Mouse (Mus musculus) neural tube, embryonic 11.5 days (tissue): ENCODE data around the gene Rsph10b. TPM values are rescaled to one million over a fixed set of nuclear protein-coding genes. Genes with fewer than 3 reads are reported as not detected.

ENCODE experiments used
- ATAC-seq: fragments of 200-750 bp; cut with Nextera tagmentation; 2 replicates; pipeline ENCODE4 v1.8.0; 2017; ENCODE audit warnings: moderate number of reproducible peaks, mild to moderate bottlenecking, moderate TSS enrichment, moderate library complexity; ENCODE audit not compliant: insufficient read depth, low FRiP score, low TSS enrichment
- DNase-seq: peaks from one replicate; pipeline ENCODE4 v3.0.0-alpha.2; 2015; ENCODE audit warnings: low spot score
- H3K27ac ChIP-seq: fragments of 300-500 bp; sonication (generic); 2 replicates; pipeline ENCODE4 v1.5.1; 2014; ENCODE audit warnings: low read depth, mild to moderate bottlenecking, low read length
- H3K27me3 ChIP-seq: fragments of 300-500 bp; sonication (generic); 2 replicates; pipeline ENCODE4 v1.6.1; 2014; ENCODE audit warnings: mild to moderate bottlenecking, low read length, mixed read lengths; ENCODE audit not compliant: control insufficient read depth, insufficient read depth
- H3K36me3 ChIP-seq: fragments of 300-500 bp; sonication (generic); 2 replicates; pipeline ENCODE4 v1.6.1; 2014; ENCODE audit warnings: mild to moderate bottlenecking, low read length, moderate library complexity, mixed read lengths; ENCODE audit not compliant: control insufficient read depth, insufficient read depth
- H3K4me1 ChIP-seq: fragments of 300-500 bp; sonication (generic); 2 replicates; pipeline ENCODE4 v1.6.1; 2014; ENCODE audit warnings: low read length, mixed read lengths; ENCODE audit not compliant: control insufficient read depth, insufficient read depth
- H3K4me2 ChIP-seq: fragments of 300-500 bp; sonication (generic); 2 replicates; pipeline ENCODE4 v1.6.1; 2014; ENCODE audit warnings: low read depth, mild to moderate bottlenecking, moderate library complexity
- H3K4me3 ChIP-seq: fragments of 300-500 bp; sonication (generic); 2 replicates; pipeline ENCODE4 v1.5.1; 2014; ENCODE audit warnings: low read depth, low read length
- H3K9ac ChIP-seq: fragments of 300-500 bp; sonication (generic); 2 replicates; pipeline ENCODE4 v1.6.1; 2014; ENCODE audit warnings: mild to moderate bottlenecking, low read length
- H3K9me3 ChIP-seq: fragments of 300-500 bp; sonication (generic); 2 replicates; pipeline ENCODE4 v1.6.1; 2016; ENCODE audit warnings: low read length; ENCODE audit not compliant: control insufficient read depth
- WGBS: fragments of 180-500 bp; shearing (Covaris S2); extraction: QIAGEN DNeasy Blood & Tissue Kit; methylation state at CpG from one replicate; pipeline ENCODE4 v1.1.7; 2014; 5-methylcytosine and 5-hydroxymethylcytosine counted together
- polyA plus RNA-seq: library from polyadenylated mRNA; unstranded; fragments of >200 nt; fragmentation: Nextera tagmentation; extraction: Ambion mirVana; gene quantifications from 2 replicates; pipeline ENCODE4 v1.2.1, GENCODE M21; 2014

Rsph10b gene
- polyA plus RNA-seq, 1 experiment from 2014 or later: 1.0 TPM

GRCm38 (mm10) chr5:143957101-143957500 is 24.3 kb downstream of the Rsph10b start:
- no peak overlapping the region for H3K4me3 ChIP-seq
- WGBS: 92% methylated on average over 6 of the region's 6 CpGs

GRCm38 (mm10) chr5:143959551-143959950 is 26.7 kb downstream of the Rsph10b start:
- no peak overlapping the region for H3K4me3 ChIP-seq
- no peaks in the 10 kb centered on the region for H3K9me3 ChIP-seq
- 90% methylated on average over 11 of the region's 11 CpGs for WGBS

More at GRCm38 (mm10) chr5:143957101-143957500, 24.3 kb downstream of the Rsph10b start:
- no peaks in the 10 kb centered on the region for H3K36me3 ChIP-seq
- no peaks in the 10 kb centered on the region for H3K9me3 ChIP-seq
- no peak overlapping the region for H3K4me2 ChIP-seq
- no peaks in the 10 kb centered on the region for H3K4me1 ChIP-seq
- no peaks in the 10 kb centered on the region for H3K27me3 ChIP-seq
- ATAC-seq (no peak), DNase-seq (no peak)
- no peak overlapping the region for H3K9ac ChIP-seq
- no peak overlapping the region for H3K27ac ChIP-seq

GRCm38 (mm10) chr5:143961176-143961575 is 28.3 kb downstream of the Rsph10b start:
- Histone ChIP-seq H3K27me3 (no peaks in the 10 kb centered on the region), H3K36me3 (no peaks in the 10 kb centered on the region), H3K27ac (no peak overlapping the region), H3K4me2 (no peak overlapping the region), H3K4me1 (no peaks in the 10 kb centered on the region), H3K4me3 (no peak overlapping the region), H3K9ac (no peak overlapping the region), H3K9me3 (no peaks in the 10 kb centered on the region)
- no peak for DNase-seq
- WGBS: 85% methylated on average over 8 of the region's 8 CpGs
- ATAC-seq: no peak

More at GRCm38 (mm10) chr5:143959551-143959950, 26.7 kb downstream of the Rsph10b start:
- no peak overlapping the region for H3K9ac ChIP-seq
- no peaks in the 10 kb centered on the region for H3K4me1 ChIP-seq
- DNase-seq (no peak), ATAC-seq (no peak)
- H3K27me3 ChIP-seq: no peaks in the 10 kb centered on the region
- H3K4me2 ChIP-seq: no peak overlapping the region
- no peaks in the 10 kb centered on the region for H3K36me3 ChIP-seq
- H3K27ac ChIP-seq: no peak overlapping the region

- H3K4me3 ChIP-seq: no peak overlapping the region
- H3K27me3 ChIP-seq: no peaks in the 10 kb centered on the region
- H3K9ac ChIP-seq: no peak overlapping the region
- ATAC-seq (no peak), DNase-seq (no peak)
- 86% methylated on average over 12 of the region's 12 CpGs for WGBS
- no peak overlapping the region for H3K4me2 ChIP-seq
- H3K4me1 ChIP-seq: no peaks in the 10 kb centered on the region
- H3K36me3 ChIP-seq: no peaks in the 10 kb centered on the region
- no peak overlapping the region for H3K27ac ChIP-seq
- H3K9me3 ChIP-seq: no peaks in the 10 kb centered on the region
Measured at GRCm38 (mm10) chr5:143965586-143966345, 32.9 kb downstream of the Rsph10b start.

GRCm38 (mm10) chr5:143966671-143967070 is 33.8 kb downstream of the Rsph10b start:
- Histone ChIP-seq H3K36me3 (no peaks in the 10 kb centered on the region), H3K9ac (no peak overlapping the region), H3K27me3 (no peaks in the 10 kb centered on the region), H3K27ac (no peak overlapping the region), H3K4me1 (no peaks in the 10 kb centered on the region), H3K4me3 (no peak overlapping the region), H3K9me3 (no peaks in the 10 kb centered on the region), H3K4me2 (no peak overlapping the region)
- ATAC-seq (no peak), DNase-seq (no peak)
- WGBS: 87% methylated on average over 12 of the region's 12 CpGs

GRCm38 (mm10) chr5:143972628-143973027 is 39.8 kb downstream of the Rsph10b start:
- no peak for DNase-seq
- Histone ChIP-seq H3K9me3 (no peaks in the 10 kb centered on the region), H3K27me3 (no peaks in the 10 kb centered on the region), H3K4me3 (no peak overlapping the region), H3K4me1 (no peaks in the 10 kb centered on the region), H3K36me3 (no peaks in the 10 kb centered on the region), H3K27ac (no peak overlapping the region), H3K4me2 (no peak overlapping the region), H3K9ac (no peak overlapping the region)
- no peak for ATAC-seq
- WGBS: 70% methylated on average over 3 of the region's 3 CpGs

- WGBS: 54% methylated on average over 4 of the region's 4 CpGs
- no peaks in the 10 kb centered on the region for H3K27me3 ChIP-seq
Measured at GRCm38 (mm10) chr5:143974931-143975630, 42.2 kb downstream of the Rsph10b start.

GRCm38 (mm10) chr5:143975631-143975933 is 42.7 kb downstream of the Rsph10b start:
- Histone ChIP-seq H3K4me2 (no peak overlapping the region), H3K27ac (no peak overlapping the region), H3K27me3 (no peaks in the 10 kb centered on the region), H3K4me3 (no peak overlapping the region), H3K9ac (no peak overlapping the region), H3K36me3 (no peaks in the 10 kb centered on the region), H3K9me3 (no peaks in the 10 kb centered on the region), H3K4me1 (no peaks in the 10 kb centered on the region)
- ATAC-seq (no peak), DNase-seq (no peak)
- WGBS: 79% methylated on average over 2 of the region's 2 CpGs

More at GRCm38 (mm10) chr5:143974931-143975630, 42.2 kb downstream of the Rsph10b start:
- H3K4me1 ChIP-seq: no peaks in the 10 kb centered on the region
- no peaks in the 10 kb centered on the region for H3K36me3 ChIP-seq
- H3K9ac ChIP-seq: no peak overlapping the region
- no peaks in the 10 kb centered on the region for H3K9me3 ChIP-seq
- ATAC-seq (peak; percentile 61), DNase-seq (peak; percentile 75)
- no peak overlapping the region for H3K4me3 ChIP-seq
- no peak overlapping the region for H3K27ac ChIP-seq
- H3K4me2 ChIP-seq: no peak overlapping the region

GRCm38 (mm10) chr5:143976232-143976631 is 43.4 kb downstream of the Rsph10b start:
- no peak overlapping the region for H3K27ac ChIP-seq

More at GRCm38 (mm10) chr5:143976232-143976631, 43.4 kb downstream of the Rsph10b start:
- no peaks in the 10 kb centered on the region for H3K4me1 ChIP-seq
- no peaks in the 10 kb centered on the region for H3K27me3 ChIP-seq
- H3K4me3 ChIP-seq: no peak overlapping the region
- H3K9me3 ChIP-seq: no peaks in the 10 kb centered on the region
- no peak for DNase-seq
- 89% methylated on average over 11 of the region's 11 CpGs for WGBS
- no peak overlapping the region for H3K4me2 ChIP-seq
- H3K9ac ChIP-seq: no peak overlapping the region
- no peaks in the 10 kb centered on the region for H3K36me3 ChIP-seq
- no peak for ATAC-seq
